Mouse (Mus musculus): Measurements from ENCODE around the gene Pola1.

Gene Pola1

DNA sequence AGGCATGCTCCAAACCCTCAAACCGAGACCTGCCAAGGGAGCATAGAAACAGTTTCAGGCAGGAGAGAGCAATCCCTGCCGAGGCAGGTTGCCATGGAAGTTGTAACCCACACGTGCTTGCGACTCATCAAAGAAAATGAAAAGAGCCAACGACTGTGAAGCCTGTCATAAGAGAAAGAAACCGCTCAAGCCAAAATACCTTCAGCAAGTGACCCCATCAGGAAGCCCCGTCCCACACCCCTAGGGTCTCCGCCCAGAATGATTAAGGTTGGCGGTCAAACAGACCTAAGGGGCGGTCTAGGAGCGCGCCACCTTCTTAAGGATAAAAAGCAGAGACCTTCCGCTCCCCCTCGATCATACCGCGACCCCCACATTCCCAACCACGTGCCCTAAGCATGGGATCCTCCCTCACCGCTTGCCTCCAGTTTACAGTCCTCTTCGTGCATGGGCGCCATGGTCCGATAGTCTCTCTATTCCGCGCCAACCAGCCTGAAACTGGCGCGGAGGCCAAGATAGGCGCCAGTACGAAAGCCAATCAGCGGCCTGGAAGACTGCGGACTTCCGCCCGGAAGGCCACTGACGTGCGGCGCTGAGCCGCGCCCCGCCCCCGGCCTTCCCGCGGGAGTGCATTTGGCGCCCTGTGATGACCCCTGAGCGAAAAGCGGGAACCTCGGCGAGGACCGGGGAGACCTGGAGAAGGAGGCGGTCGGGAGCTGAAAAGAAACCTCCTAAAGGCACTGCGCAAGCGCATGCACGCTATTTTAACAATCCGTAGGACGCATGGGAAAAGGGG lies at the start of gene Pola1:
Gene Pola1 (minus strand): TSS at position 499 of the 793 bp plus-strand sequence.
- peak; percentile 87 for DNase-seq

DNA sequence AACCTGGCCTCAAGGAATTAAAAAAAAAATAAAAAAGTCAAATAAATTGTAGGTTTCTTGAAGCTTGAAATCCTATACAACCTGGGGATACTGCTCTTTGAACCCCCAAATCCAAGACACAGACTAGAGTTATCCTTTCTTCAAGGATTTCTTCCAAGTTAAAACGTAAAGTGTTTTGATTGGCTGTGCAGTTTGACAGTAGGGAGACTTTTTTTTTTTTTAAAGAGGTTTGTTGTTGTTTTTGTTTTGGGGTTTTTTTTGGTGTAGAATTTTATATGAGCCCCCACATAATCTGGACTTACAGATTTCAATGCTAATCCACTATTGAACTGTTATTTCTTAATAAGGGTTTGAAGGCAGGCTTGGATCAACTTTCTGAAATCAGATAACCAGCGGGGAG lies 44.3 kb upstream of the Pola1 start:
- DNase-seq = no peak

- peak; percentile 92 for DNase-seq
Observed at GRCm38 (mm10) chrX:93674836-93675795, 43.2 kb upstream of the Pola1 start.

GRCm38 (mm10) chrX:93674432-93674831 lies 42.5 kb upstream of the Pola1 start:
- no peak for DNase-seq

GRCm38 (mm10) chrX:93664787-93665186 lies 32.8 kb upstream of the Pola1 start:
- DNase-seq = peak; percentile 14

- no peak for DNase-seq
Observed at GRCm38 (mm10) chrX:93663919-93664586, 32.1 kb upstream of the Pola1 start.

DNA sequence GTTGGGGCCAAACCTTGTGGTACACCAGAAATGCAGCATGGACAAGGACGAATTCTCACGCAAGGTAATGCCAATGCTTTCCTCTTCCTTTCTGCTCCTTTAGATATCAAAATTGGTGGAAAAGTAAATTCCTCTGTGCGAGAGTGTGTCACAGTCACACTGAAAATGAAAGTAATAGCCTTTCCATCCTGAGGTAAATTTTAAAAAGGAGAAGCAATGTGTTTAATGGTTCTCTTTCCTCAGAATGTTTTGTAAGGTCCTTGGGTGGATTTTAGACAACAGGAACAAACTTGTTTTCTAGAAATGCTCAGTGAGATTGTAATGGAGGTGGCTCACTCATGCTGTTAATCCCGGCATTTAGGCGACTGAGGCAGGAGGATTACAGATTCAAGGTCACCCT lies 23.2 kb upstream of the Pola1 start:
- DNase-seq = no peak

DNA sequence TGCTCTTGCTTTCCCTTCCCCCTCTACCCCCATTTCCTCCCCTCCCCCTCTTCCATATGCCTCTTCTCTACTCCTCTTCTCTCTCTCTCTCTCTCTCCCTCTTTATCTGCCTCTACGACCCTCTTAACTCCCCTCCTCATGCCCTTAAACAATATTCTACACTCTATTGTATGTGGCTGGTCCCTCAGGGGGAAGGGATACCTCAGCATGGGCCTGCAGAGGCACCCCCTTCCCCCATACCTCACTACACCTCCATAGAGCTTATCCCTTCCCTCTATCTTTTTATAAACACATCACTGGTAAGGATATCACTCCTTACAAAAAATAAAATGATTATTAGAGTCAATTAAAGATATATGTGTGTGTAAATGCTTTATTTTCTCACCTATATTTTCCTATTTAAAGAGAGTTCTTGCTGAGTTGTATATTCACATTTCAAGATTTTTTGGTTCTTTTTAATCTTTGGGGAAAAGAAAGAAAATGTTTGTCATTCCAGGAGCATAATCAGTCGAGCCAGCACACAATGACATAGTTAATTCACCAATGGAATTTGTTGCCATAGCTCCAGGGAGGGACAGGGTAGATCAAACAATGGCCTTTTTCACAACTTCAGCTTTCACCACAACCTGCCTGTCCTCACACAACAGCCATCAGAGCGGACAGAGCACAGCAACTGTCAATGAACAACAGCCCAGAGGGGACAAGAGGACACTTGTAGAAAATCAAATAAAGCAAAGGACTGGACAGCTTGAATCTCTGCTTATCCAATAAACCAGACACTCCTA lies 22.5 kb upstream of the Pola1 start, which contains the start of gene Pcyt1b:
Gene Pcyt1b (plus strand): TSS at position 646 of the 785 bp plus-strand sequence.
- no peak for DNase-seq

GRCm38 (mm10) chrX:93650738-93651137 lies 18.8 kb upstream of the Pola1 start:
- no peak for DNase-seq

- DNase-seq = no peak
Observed at GRCm38 (mm10) chrX:93644022-93644421, 12.1 kb upstream of the Pola1 start.

- no peak for DNase-seq
Observed at GRCm38 (mm10) chrX:93643600-93643999, 11.6 kb upstream of the Pola1 start.

DNA sequence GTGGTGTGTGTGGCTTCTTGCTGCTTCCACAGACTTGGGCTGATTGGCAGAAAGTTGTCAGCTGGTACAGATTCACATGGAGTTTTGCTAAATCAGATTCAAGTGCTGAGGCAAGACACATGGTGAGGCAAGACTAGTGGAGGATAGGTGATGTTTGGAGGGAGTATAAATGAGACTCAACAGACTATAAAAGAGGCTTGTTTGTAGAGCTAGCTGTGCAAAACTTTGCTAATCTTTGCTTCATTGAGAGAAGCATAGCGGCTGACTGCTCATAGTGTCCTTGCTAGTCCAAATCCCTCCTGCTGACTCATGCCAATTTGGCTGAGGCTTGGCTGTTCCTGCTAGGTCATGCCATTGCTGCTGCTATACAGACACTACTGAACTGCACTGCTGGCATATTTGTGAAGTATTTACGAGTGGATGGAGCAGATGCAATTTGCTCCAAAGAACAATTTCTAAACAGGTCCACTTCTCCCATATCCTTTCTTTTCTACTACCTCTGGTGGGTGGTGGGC lies 3.0 kb upstream of the Pola1 start:
- peak; percentile 18 for DNase-seq

DNA sequence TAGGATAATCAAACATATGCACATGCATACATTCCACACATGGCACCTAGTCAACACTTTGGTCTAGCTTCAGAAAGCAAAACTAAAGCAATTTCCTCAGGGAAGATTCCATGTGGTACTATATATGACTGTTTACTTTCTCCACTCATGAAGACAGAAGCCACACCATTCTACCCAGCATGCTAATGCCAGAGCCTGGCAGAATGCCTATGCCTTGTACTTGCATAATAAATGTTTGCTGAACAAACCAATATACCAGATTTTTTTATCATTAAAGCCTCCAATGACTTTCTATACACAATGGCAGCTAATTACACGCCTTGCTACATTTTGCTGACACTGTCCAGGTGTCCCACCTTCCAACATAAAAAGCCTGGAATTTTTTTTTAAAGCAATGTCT lies 1.7 kb downstream of the Pola1 start:
- DNase-seq = no peak

- DNase-seq = no peak
Observed at GRCm38 (mm10) chrX:93602214-93602613, 29.7 kb downstream of the Pola1 start.

- no peak for DNase-seq
Observed at GRCm38 (mm10) chrX:93594283-93594682, 37.7 kb downstream of the Pola1 start.

DNA sequence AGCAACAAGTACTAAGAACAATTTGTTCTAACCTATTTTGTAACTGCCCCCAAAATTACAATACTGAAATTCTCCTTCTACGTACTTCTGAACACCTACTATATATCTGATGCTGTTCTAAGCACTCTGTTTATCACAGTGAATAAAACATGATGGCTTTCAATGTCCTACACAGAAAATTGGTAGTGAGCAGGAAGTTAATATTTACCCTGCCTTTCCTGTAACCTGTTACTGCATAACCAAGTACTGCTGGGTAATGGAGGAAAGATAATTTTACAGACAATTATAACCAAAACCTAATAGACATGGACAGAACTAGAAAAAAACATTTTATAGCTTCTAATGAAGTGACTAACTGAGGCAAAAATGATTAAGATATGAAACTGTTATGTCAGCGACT lies 51.0 kb downstream of the Pola1 start:
- DNase-seq = no peak

DNA sequence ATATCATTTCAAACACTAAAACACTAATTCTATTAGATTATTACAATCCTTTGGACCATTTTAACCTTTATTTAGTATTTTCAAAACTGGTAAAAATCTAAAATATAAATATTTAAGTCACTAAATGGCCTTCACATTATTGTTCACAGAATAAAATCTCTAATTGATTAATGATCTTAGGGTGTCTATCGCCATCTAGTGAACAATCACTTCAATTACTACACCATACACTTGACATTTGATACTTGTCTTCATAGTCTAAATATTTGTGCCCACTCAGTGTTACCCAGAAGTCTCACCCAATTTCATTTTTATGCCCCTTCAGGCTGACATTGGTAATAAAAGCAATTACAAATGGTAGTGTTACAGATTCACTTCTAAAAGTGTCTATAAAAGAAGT lies 74.8 kb downstream of the Pola1 start:
- DNase-seq = no peak

DNA sequence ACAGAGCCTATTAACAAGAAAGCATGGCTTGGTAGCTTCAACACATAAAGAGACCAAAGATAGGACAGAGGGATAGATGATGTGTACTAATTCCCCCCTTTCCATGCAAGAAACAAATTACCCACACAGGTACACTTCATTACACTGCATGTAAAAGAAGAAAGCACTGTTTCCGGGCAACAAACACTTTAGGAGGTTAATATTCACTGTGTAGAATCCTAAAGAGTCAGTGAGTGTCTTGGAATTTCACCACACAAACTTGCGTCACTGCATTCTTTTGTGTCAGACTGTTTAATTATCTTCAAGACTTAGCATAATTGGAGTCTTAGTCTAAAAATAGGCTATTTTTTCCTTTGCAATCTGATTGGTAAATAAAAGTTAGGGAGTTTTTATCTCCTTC lies 92.2 kb downstream of the Pola1 start:
- no peak for DNase-seq

GRCm38 (mm10) chrX:93502865-93503353 lies 129.0 kb downstream of the Pola1 start:
- DNase-seq = no peak

GRCm38 (mm10) chrX:93497597-93497996 lies 134.4 kb downstream of the Pola1 start:
- DNase-seq = no peak

DNA sequence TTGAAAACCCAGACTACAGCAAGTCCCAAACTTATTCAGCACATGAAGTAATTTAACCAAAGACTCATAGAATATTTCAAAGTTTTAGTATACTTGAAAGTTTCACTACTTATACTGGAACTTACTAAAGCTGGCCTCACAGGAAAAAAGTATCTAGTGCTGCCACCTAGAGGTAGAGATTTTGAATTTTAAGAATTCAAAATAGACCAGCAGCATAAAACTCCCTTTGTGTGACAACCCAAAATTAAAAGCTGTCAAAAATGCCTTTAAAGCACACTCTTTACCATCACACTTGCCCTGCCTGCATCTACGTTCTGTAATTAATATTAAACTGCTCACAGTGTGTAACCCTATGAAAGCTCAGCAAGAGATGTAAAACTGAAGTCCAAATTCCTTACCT lies 166.2 kb downstream of the Pola1 start:
- DNase-seq = no peak

GRCm38 (mm10) chrX:93429738-93430260 lies 202.2 kb downstream of the Pola1 start:
- no peak for DNase-seq

Data from liver (tissue).